Mouse (Mus musculus) embryonic fibroblast, embryonic 13.5 days (primary cell): ENCODE measurements around the gene Stox2. TPM values are rescaled to one million over a fixed set of nuclear protein-coding genes. Genes with fewer than 3 reads are reported as not detected.

Experiments used
- H3K27ac ChIP-seq: 2 replicates; pipeline ENCODE4 v1.5.1; 2012; ENCODE audit warnings: low read length, control low read depth, inconsistent platforms; ENCODE audit not compliant: insufficient read depth
- H3K4me1 ChIP-seq: 2 replicates; pipeline ENCODE4 v1.6.1; 2011; ENCODE audit warnings: low read length; ENCODE audit not compliant: control insufficient read depth, insufficient read depth
- H3K4me3 ChIP-seq: 2 replicates; pipeline ENCODE4 v1.5.1; 2011; ENCODE audit warnings: mild to moderate bottlenecking, control low read depth, low read length; ENCODE audit not compliant: insufficient read depth
- CTCF ChIP-seq: IDR thresholded peaks from 2 replicates; pipeline ENCODE4 v1.5.1; 2011; ENCODE audit warnings: mild to moderate bottlenecking, control low read depth, low read length, moderate library complexity, borderline replicate concordance; ENCODE audit not compliant: insufficient read depth
- POLR2A ChIP-seq: IDR thresholded peaks from 2 replicates; pipeline ENCODE4 v1.6.1; 2011; ENCODE audit warnings: low read depth, mild to moderate bottlenecking, control low read depth, low read length, moderate library complexity
- polyA plus RNA-seq: library from polyadenylated mRNA; stranded (reverse); fragments of >200 nt; gene quantifications from 2 replicates; pipeline ENCODE4 v1.2.4, GENCODE M21; 2011; ENCODE audit warnings: low read depth; ENCODE audit not compliant: missing spikeins, insufficient read length

The Stox2 gene
- polyA plus RNA-seq, 1 experiment = 33.7 TPM

- H3K4me3 ChIP-seq = no peak overlapping the region
- TF ChIP-seq CTCF = no peak
- no peak for TF ChIP-seq POLR2A
- peaks cover 11% of the 10 kb centered on the region for H3K4me1 ChIP-seq
- H3K27ac ChIP-seq = no peak overlapping the region; the same call in 1 of the 2 replicates
Measured at GRCm38 (mm10) chr8:47341474-47341873, 104.7 kb downstream of the Stox2 start.

GRCm38 (mm10) chr8:47338691-47339323 lies 107.4 kb downstream of the Stox2 start:
- Histone ChIP-seq H3K4me1 (peaks cover 8% of the 10 kb centered on the region), H3K27ac (no peak overlapping the region), H3K4me3 (no peak overlapping the region)
- TF ChIP-seq POLR2A (no peak), CTCF (no peak)

GRCm38 (mm10) chr8:47336433-47336832 lies 109.7 kb downstream of the Stox2 start:
- TF ChIP-seq POLR2A (no peak), CTCF (no peak)
- H3K4me1 ChIP-seq = peaks cover 5% of the 10 kb centered on the region
- no peak overlapping the region for H3K27ac ChIP-seq
- no peak overlapping the region for H3K4me3 ChIP-seq

GRCm38 (mm10) chr8:47335940-47336339 lies 110.2 kb downstream of the Stox2 start:
- H3K27ac ChIP-seq = no peak overlapping the region
- 0 out of 2 replicates have a peak, but pooled peaks cover 2% of the 10 kb centered on the region for H3K4me1 ChIP-seq
- no peak overlapping the region for H3K4me3 ChIP-seq
- TF ChIP-seq POLR2A (no peak), CTCF (no peak)

GRCm38 (mm10) chr8:47334223-47334757 lies 111.9 kb downstream of the Stox2 start:
- no peak overlapping the region for H3K4me3 ChIP-seq
- no peak overlapping the region for H3K27ac ChIP-seq
- TF ChIP-seq CTCF = no peak
- no peak for TF ChIP-seq POLR2A
- no peaks in the 10 kb centered on the region for H3K4me1 ChIP-seq

- H3K4me3 ChIP-seq = no peak overlapping the region
- H3K4me1 ChIP-seq = no peaks in the 10 kb centered on the region
- no peak overlapping the region for H3K27ac ChIP-seq
- TF ChIP-seq POLR2A (no peak), CTCF (no peak)
Measured at GRCm38 (mm10) chr8:47332941-47333340, 113.2 kb downstream of the Stox2 start.

GRCm38 (mm10) chr8:47330982-47331381 lies 115.2 kb downstream of the Stox2 start:
- no peak overlapping the region for H3K4me3 ChIP-seq
- no peak for TF ChIP-seq POLR2A
- no peak for TF ChIP-seq CTCF
- 0 out of 2 replicates have a peak, but pooled peaks cover 3% of the 10 kb centered on the region for H3K4me1 ChIP-seq
- H3K27ac ChIP-seq = no peak overlapping the region

- no peak for TF ChIP-seq POLR2A
- no peak for TF ChIP-seq CTCF
Measured at GRCm38 (mm10) chr8:47326348-47326747, 119.8 kb downstream of the Stox2 start.

GRCm38 (mm10) chr8:47324117-47324820 lies 121.9 kb downstream of the Stox2 start:
- no peak overlapping the region for H3K4me3 ChIP-seq
- H3K27ac ChIP-seq = no peak overlapping the region
- TF ChIP-seq CTCF (no peak), POLR2A (no peak)
- peaks cover 15% of the 10 kb centered on the region for H3K4me1 ChIP-seq

More at GRCm38 (mm10) chr8:47326348-47326747, 119.8 kb downstream of the Stox2 start:
- H3K4me1 ChIP-seq = peaks cover 11% of the 10 kb centered on the region; the same call in 1 of the 2 replicates
- no peak overlapping the region for H3K4me3 ChIP-seq
- H3K27ac ChIP-seq = no peak overlapping the region

GRCm38 (mm10) chr8:47321282-47321681 lies 124.9 kb downstream of the Stox2 start:
- TF ChIP-seq POLR2A = no peak
- no peak for TF ChIP-seq CTCF
- peaks cover 15% of the 10 kb centered on the region for H3K4me1 ChIP-seq
- no peak overlapping the region for H3K27ac ChIP-seq
- H3K4me3 ChIP-seq = no peak overlapping the region
